Mouse (Mus musculus) midbrain, embryonic 11.5 days (tissue): ENCODE results near the gene Vmn1r189. TPM values are rescaled to one million over a fixed set of nuclear protein-coding genes. Genes with fewer than 3 reads are reported as not detected.
"Not testable (repeated sequence)": the region's sequence is repeated elsewhere in the genome, so short reads cannot be mapped to it uniquely, and the experiment has no call there.

Experiments
- ATAC-seq: fragments of 200-750 bp; cut with Nextera tagmentation; 2 replicates; pipeline ENCODE4 v1.8.0; 2017; ENCODE audit warnings: moderate TSS enrichment, moderate library complexity; ENCODE audit not compliant: low FRiP score
- DNase-seq: peaks from one replicate; pipeline ENCODE4 v3.0.0; 2015; ENCODE audit warnings: low spot score; ENCODE audit errors: missing footprints
- H3K27ac ChIP-seq: fragments of 300-500 bp; sonication (generic); 2 replicates; pipeline ENCODE4 v1.5.1; 2014; ENCODE audit warnings: low read depth, low read length
- H3K27me3 ChIP-seq: fragments of 300-500 bp; sonication (generic); 2 replicates; pipeline ENCODE4 v1.6.1; 2014; ENCODE audit warnings: mild to moderate bottlenecking, low read length, moderate library complexity, mixed read lengths; ENCODE audit not compliant: control insufficient read depth, insufficient read depth
- H3K36me3 ChIP-seq: fragments of 300-500 bp; sonication (generic); 2 replicates; pipeline ENCODE4 v1.6.1; 2014; ENCODE audit warnings: mild to moderate bottlenecking, low read length, moderate library complexity, mixed read lengths; ENCODE audit not compliant: control insufficient read depth, insufficient read depth
- H3K4me1 ChIP-seq: fragments of 300-500 bp; sonication (generic); 2 replicates; pipeline ENCODE4 v1.6.1; 2014; ENCODE audit warnings: low read length; ENCODE audit not compliant: control insufficient read depth, insufficient read depth
- H3K4me2 ChIP-seq: fragments of 300-500 bp; sonication (generic); 2 replicates; pipeline ENCODE4 v1.6.1; 2014; ENCODE audit warnings: mild to moderate bottlenecking, moderate library complexity
- H3K4me3 ChIP-seq: fragments of 300-500 bp; sonication (generic); 2 replicates; pipeline ENCODE4 v1.5.1; 2014; ENCODE audit warnings: low read depth, low read length
- H3K9ac ChIP-seq: fragments of 300-500 bp; sonication (generic); 2 replicates; pipeline ENCODE4 v1.6.1; 2014; ENCODE audit warnings: low read length
- H3K9me3 ChIP-seq: fragments of 300-500 bp; sonication (generic); 2 replicates; pipeline ENCODE4 v1.6.1; 2016; ENCODE audit warnings: low read length; ENCODE audit not compliant: control insufficient read depth
- WGBS: fragments of 180-500 bp; shearing (Covaris S2); extraction: QIAGEN DNeasy Blood & Tissue Kit; methylation state at CpG from one replicate; pipeline ENCODE4 v1.1.7; 2014; 5-methylcytosine and 5-hydroxymethylcytosine counted together
- polyA plus RNA-seq: library from polyadenylated mRNA; unstranded; fragments of >200 nt; fragmentation: Nextera tagmentation; extraction: Ambion mirVana; gene quantifications from 2 replicates; pipeline ENCODE4 v1.2.1, GENCODE M21; 2014

Vmn1r189 gene
- polyA plus RNA-seq: not detected in 2 replicates

- H3K27ac ChIP-seq, ATAC-seq, H3K4me2 ChIP-seq, H3K36me3 ChIP-seq, H3K9ac ChIP-seq, H3K9me3 ChIP-seq, H3K4me3 ChIP-seq, DNase-seq, H3K4me1 ChIP-seq, H3K27me3 ChIP-seq: not testable (repeated sequence)
- 90% methylated on average over 1 of the region's 2 CpGs for WGBS
Observed at GRCm38 (mm10) chr13:22105724-22106123, at the start of gene Vmn1r189. TSS of gene Vmn1r189 (minus strand) at chr13:22105824.

DNA sequence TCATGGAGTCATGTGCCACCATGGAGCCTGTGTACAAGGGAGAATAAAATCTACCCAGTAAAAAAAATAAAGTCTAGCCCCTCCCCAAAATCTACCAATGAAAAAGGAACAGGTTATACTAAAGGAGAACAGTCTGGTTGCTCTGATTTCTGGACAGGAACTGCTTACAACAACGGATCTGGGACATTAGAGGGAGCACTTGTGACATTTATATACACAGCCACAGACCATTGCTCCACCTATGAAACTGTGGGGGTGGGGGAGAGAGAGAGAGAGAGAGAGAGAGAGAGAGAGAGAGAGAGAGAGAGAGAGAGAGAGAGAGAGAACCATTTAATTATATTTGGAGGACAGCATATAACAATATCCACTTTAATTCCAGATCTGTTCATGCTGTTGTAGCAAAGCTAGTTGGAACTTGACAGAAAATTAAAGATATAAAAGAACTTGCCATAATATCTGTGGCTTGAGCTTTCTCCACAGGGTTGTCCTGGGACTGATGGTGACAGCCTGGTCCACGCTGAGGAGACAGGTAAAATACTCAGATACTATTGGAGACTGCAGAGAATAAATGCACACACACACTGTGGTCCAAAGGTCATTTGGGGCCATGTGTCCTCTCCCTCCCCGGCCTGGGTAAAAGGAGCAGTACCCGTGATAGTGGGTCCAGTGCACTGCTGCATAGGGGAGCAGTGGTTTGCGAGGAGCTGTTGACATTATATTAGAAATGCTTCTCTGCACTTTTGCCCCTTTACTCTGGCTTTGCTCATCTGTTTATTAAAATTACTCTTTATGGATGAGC, 31.1 kb upstream of the Vmn1r189 start:
- not testable (repeated sequence) for ATAC-seq, H3K4me3 ChIP-seq, H3K4me2 ChIP-seq, H3K4me1 ChIP-seq, DNase-seq, H3K27ac ChIP-seq, H3K9ac ChIP-seq, H3K27me3 ChIP-seq, H3K36me3 ChIP-seq, H3K9me3 ChIP-seq
- 71% methylated on average over 5 of the region's 5 CpGs for WGBS

- H3K27me3 ChIP-seq, H3K9ac ChIP-seq, H3K4me2 ChIP-seq, H3K4me1 ChIP-seq, ATAC-seq, H3K9me3 ChIP-seq, H3K27ac ChIP-seq, H3K36me3 ChIP-seq, DNase-seq, H3K4me3 ChIP-seq: not testable (repeated sequence)
- WGBS: 96% methylated on average over 1 of the region's 1 CpGs
Observed at GRCm38 (mm10) chr13:22084140-22084539, 21.5 kb downstream of the Vmn1r189 start, which contains the start of gene Vmn1r188. TSS of gene Vmn1r188 (plus strand) at chr13:22084440.

DNA sequence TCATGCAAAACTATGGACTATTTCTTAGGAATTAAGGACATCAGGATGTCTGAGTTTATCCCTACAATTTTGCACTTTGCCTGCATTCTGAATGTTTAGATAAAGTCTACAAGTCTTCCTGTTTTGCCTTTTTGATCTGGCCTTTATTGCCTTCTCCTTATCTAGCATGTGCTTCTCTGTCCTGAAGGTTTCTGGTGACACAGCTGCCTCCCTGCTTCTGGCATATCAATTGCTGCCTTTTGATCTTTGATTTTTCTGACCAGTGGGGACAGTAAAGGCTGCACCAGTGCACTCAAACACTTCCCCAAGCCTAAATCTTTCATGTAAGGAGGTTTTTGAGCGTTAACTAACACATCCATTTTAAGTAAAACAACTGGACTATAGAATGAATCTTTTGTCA, 42.2 kb downstream of the Vmn1r189 start:
- H3K4me3 ChIP-seq: no peak overlapping the region
- DNase-seq: no peak
- no peak overlapping the region for H3K9ac ChIP-seq
- H3K4me1 ChIP-seq: no peaks in the 10 kb centered on the region
- H3K4me2 ChIP-seq: no peak overlapping the region
- no peak overlapping the region for H3K27ac ChIP-seq
- H3K9me3 ChIP-seq: no peaks in the 10 kb centered on the region
- no peaks in the 10 kb centered on the region for H3K36me3 ChIP-seq
- ATAC-seq: no peak
- H3K27me3 ChIP-seq: no peaks in the 10 kb centered on the region
- WGBS: 77% methylated on average over 1 of the region's 1 CpGs

DNA sequence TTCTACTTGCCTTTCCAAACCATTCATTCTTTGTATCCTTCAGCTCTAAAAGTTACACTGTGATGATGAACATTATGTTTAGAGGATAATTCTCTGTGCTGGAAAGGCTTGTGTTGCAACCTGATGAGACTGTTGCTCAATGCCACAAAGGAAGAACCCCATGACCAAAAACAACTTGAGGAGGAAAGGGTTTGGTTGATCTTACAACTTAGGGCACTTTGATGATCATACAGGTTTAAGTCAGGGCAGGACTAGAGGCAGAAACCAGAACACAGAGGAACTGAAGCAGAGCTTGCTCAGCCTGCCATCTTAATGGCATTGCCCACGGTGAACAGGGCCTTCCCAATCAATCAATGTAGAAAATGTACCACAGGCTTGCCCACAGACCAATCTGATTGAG, 44.2 kb downstream of the Vmn1r189 start:
- ATAC-seq (no peak), DNase-seq (no peak)
- no peaks in the 10 kb centered on the region for H3K27me3 ChIP-seq
- no peaks in the 10 kb centered on the region for H3K9me3 ChIP-seq
- H3K4me1 ChIP-seq: no peaks in the 10 kb centered on the region
- no peaks in the 10 kb centered on the region for H3K36me3 ChIP-seq
- H3K4me3 ChIP-seq: no peak overlapping the region
- WGBS: 84% methylated on average over 1 of the region's 1 CpGs
- H3K27ac ChIP-seq: no peak overlapping the region
- H3K4me2 ChIP-seq: no peak overlapping the region
- no peak overlapping the region for H3K9ac ChIP-seq

- Histone ChIP-seq H3K9ac (no peak overlapping the region), H3K36me3 (no peaks in the 10 kb centered on the region), H3K4me3 (no peak overlapping the region), H3K4me1 (0 out of 2 replicates have a peak, but pooled peaks cover 3% of the 10 kb centered on the region), H3K4me2 (no peak overlapping the region), H3K9me3 (no peaks in the 10 kb centered on the region), H3K27ac (no peak overlapping the region), H3K27me3 (no peaks in the 10 kb centered on the region)
- DNase-seq (peak; percentile 12), ATAC-seq (no peak)
- 91% methylated on average over 1 of the region's 1 CpGs for WGBS
Observed at GRCm38 (mm10) chr13:22053754-22054153, 51.9 kb downstream of the Vmn1r189 start.

GRCm38 (mm10) chr13:22051523-22051859, 54.1 kb downstream of the Vmn1r189 start:
- DNase-seq (no peak), ATAC-seq (no peak)
- H3K4me2 ChIP-seq: peak overlapping the region; percentile 52
- WGBS: 12% methylated on average over 5 of the region's 5 CpGs
- 0 out of 2 replicates have a peak, but pooled peaks cover 3% of the 10 kb centered on the region for H3K4me1 ChIP-seq
- no peaks in the 10 kb centered on the region for H3K36me3 ChIP-seq
- H3K9ac ChIP-seq: peak overlapping the region; percentile 61
- peak overlapping the region; percentile 69; the same call in 1 of the 2 replicates for H3K27ac ChIP-seq
- no peaks in the 10 kb centered on the region for H3K27me3 ChIP-seq
- H3K4me3 ChIP-seq: peak overlapping the region; percentile 44
- no peaks in the 10 kb centered on the region for H3K9me3 ChIP-seq

GRCm38 (mm10) chr13:22050591-22051522, 54.8 kb downstream of the Vmn1r189 start:
- peak; percentile 99 for DNase-seq
- H3K36me3 ChIP-seq: no peaks in the 10 kb centered on the region
- peak; percentile 96 for ATAC-seq
- peak overlapping the region; percentile 61 for H3K9ac ChIP-seq
- peak overlapping the region; percentile 69 for H3K27ac ChIP-seq
- no peaks in the 10 kb centered on the region for H3K27me3 ChIP-seq
- WGBS: under 1% methylated on average over 52 of the region's 52 CpGs
- H3K4me3 ChIP-seq: peak overlapping the region; percentile 44
- H3K4me1 ChIP-seq: 0 out of 2 replicates have a peak, but pooled peaks cover 3% of the 10 kb centered on the region
- H3K4me2 ChIP-seq: peak overlapping the region; percentile 52
- no peaks in the 10 kb centered on the region for H3K9me3 ChIP-seq
